Mouse (Mus musculus): ENCODE results near the gene Ell2. TPM values are rescaled to one million over a fixed set of nuclear protein-coding genes. Genes with fewer than 3 reads are reported as not detected.
"Not testable (repeated sequence)": the region's sequence is repeated elsewhere in the genome, so short reads cannot be mapped to it uniquely, and the experiment has no call there.

Gene Ell2
- polyA plus RNA-seq, 1 experiment: 21.2 TPM

DNA sequence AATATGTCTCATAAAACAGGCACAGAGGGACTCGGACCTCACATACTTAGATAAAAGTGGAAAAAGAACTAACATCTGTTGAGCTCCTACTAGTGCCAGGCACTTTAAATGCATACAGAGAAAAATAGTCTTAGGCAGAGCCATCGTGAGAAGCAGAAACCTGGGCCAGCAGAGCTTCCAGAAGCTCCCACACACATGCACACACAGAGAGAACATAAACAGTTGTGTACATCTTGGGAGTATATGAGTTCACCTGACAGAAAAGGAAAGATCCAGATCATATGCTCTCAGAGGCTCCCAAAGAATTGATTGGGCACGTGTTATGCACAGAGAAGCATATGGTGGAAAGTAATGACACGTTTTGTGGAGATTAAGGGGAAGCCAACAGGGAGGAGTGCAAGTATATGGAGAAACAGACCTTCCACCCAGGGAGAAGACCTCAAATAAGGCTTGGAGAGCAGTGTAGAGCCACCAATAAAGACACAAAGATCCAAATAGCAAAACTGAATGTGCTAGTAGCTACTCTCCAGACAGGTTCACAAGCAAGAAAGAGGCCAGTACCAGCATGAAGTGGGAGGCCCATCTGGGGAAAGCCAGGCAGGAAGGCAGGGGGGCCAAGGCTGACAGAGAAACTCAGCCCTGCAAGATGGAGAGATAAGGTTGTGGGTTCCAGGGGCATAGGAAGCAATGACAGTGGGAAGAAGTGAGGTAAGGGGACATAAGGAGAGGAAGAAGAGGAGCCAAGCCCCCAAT lies 2.6 kb downstream of the Ell2 start:
- Histone ChIP-seq H3K4me1 (ENCODE audit: control insufficient read depth, insufficient read depth, low read length) (peaks cover 10% of the 10 kb centered on the region), H3K4me3 (ENCODE audit: insufficient read depth, low read length) (peak overlapping the region; percentile 62; the same call in 1 of the 2 replicates), H3K27ac (ENCODE audit: insufficient read depth, low read length) (peak overlapping the region; percentile 81)
- TF ChIP-seq POLR2A (IDR thresholded peaks at IDR 0.05; ENCODE audit: extremely low read depth, insufficient read depth, low read length) (no peak), CTCF (IDR thresholded peaks at IDR 0.05; ENCODE audit: extremely low read depth, insufficient read depth, low read length) (no peak)

- H3K4me1 ChIP-seq (ENCODE audit: control insufficient read depth, insufficient read depth, low read length): peaks cover 10% of the 10 kb centered on the region
- no peak overlapping the region for H3K27ac ChIP-seq (ENCODE audit: insufficient read depth, low read length)
- TF ChIP-seq CTCF (IDR thresholded peaks at IDR 0.05; ENCODE audit: extremely low read depth, insufficient read depth, low read length): no peak
- no peak for TF ChIP-seq POLR2A (IDR thresholded peaks at IDR 0.05; ENCODE audit: extremely low read depth, insufficient read depth, low read length)
- peak overlapping the region; percentile 28; the same call in 1 of the 2 replicates for H3K4me3 ChIP-seq (ENCODE audit: insufficient read depth, low read length)
Measured at GRCm38 (mm10) chr13:75710152-75710551, 3.6 kb downstream of the Ell2 start.

- H3K27ac ChIP-seq (ENCODE audit: insufficient read depth, low read length); H3K4me3 ChIP-seq (ENCODE audit: insufficient read depth, low read length): not testable (repeated sequence)
- peaks cover 10% of the 10 kb centered on the region for H3K4me1 ChIP-seq (ENCODE audit: control insufficient read depth, insufficient read depth, low read length)
Measured at GRCm38 (mm10) chr13:75711517-75711916, 5.0 kb downstream of the Ell2 start.

- not testable (repeated sequence) for H3K27ac ChIP-seq (ENCODE audit: insufficient read depth, low read length); H3K4me3 ChIP-seq (ENCODE audit: insufficient read depth, low read length)
- H3K4me1 ChIP-seq (ENCODE audit: control insufficient read depth, insufficient read depth, low read length): peaks cover 10% of the 10 kb centered on the region
Measured at GRCm38 (mm10) chr13:75712544-75712943, 6.0 kb downstream of the Ell2 start.

DNA sequence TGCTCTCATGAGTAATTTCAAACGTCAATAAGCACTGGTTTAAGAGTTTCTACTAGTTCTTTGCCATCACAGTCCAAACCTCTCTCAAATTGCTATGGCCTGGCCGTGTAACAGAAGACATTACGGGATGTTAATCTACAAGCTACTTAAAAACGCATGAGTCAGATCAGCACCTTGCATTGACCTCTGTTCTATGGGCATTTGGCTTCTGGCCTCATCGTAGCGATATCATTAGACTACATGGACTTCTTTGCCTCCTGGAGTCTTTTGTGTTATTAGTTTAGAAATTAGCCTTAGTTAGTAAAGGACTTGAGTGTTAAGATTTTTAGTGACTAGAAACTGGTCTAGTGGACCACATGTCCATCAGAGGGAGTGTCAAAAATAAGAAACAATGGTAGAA lies 7.8 kb downstream of the Ell2 start:
- TF ChIP-seq POLR2A (IDR thresholded peaks at IDR 0.05; ENCODE audit: extremely low read depth, insufficient read depth, low read length) (no peak), CTCF (IDR thresholded peaks at IDR 0.05; ENCODE audit: extremely low read depth, insufficient read depth, low read length) (no peak)
- Histone ChIP-seq H3K4me3 (ENCODE audit: insufficient read depth, low read length) (no peak overlapping the region), H3K27ac (ENCODE audit: insufficient read depth, low read length) (no peak overlapping the region), H3K4me1 (ENCODE audit: control insufficient read depth, insufficient read depth, low read length) (peaks cover 7% of the 10 kb centered on the region)

DNA sequence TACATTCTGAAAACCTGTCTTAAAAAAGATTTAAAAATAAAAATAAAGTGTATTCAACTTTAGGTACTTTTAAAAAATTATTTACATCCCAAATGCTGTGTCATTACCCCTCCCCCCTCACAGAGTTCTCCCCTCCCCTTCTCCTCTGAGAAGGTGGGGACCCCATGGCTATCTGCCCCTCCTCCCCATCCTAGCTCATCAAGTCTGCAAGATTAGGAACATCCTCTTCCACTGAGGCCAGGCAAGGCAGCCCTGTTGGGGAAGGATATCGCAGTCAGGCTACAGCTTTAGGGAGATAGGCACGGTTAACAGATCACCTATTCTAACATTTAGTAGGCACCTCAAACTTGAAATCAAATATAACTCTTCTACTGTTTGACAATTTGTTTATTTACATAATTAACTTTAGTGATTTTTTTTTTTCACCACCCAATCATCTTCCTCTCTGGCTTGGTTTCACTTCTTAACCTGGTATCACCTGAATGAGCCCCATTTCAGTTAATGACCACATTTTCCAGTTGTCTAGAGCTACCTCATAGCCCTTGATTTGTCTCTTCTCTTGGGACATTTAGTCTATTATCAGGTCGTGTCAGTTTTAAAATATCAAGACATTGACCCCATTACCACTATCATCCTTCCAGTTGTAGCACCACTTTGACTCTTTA lies 11.2 kb downstream of the Ell2 start:
- no peak overlapping the region for H3K27ac ChIP-seq (ENCODE audit: insufficient read depth, low read length)
- H3K4me1 ChIP-seq (ENCODE audit: control insufficient read depth, insufficient read depth, low read length): peaks cover 3% of the 10 kb centered on the region; the same call in 1 of the 2 replicates
- H3K4me3 ChIP-seq (ENCODE audit: insufficient read depth, low read length): no peak overlapping the region
- TF ChIP-seq CTCF (IDR thresholded peaks at IDR 0.05; ENCODE audit: extremely low read depth, insufficient read depth, low read length): no peak

DNA sequence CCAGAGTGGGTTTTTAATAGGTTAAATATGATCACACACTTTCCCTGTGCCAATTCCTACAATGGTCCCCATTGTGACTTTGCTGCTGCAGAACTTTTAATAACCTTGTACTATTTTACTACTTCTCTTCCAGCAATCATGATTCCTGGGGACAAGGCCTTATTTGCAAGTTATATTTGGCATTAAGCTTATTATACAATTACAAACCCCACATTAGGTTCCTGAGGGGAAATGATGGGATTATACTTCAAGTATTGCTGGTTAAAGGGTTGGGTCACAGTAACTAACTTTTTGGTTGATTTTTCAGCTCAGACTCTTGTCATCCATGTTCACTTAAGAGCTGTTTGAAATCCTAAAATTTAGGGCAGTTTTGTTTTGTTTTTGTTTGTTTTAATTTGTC lies 11.8 kb downstream of the Ell2 start:
- Histone ChIP-seq H3K4me1 (ENCODE audit: control insufficient read depth, insufficient read depth, low read length) (peaks cover 3% of the 10 kb centered on the region; the same call in 1 of the 2 replicates), H3K27ac (ENCODE audit: insufficient read depth, low read length) (no peak overlapping the region), H3K4me3 (ENCODE audit: insufficient read depth, low read length) (no peak overlapping the region)
- TF ChIP-seq POLR2A (IDR thresholded peaks at IDR 0.05; ENCODE audit: extremely low read depth, insufficient read depth, low read length) (no peak), CTCF (IDR thresholded peaks at IDR 0.05; ENCODE audit: extremely low read depth, insufficient read depth, low read length) (no peak)

DNA sequence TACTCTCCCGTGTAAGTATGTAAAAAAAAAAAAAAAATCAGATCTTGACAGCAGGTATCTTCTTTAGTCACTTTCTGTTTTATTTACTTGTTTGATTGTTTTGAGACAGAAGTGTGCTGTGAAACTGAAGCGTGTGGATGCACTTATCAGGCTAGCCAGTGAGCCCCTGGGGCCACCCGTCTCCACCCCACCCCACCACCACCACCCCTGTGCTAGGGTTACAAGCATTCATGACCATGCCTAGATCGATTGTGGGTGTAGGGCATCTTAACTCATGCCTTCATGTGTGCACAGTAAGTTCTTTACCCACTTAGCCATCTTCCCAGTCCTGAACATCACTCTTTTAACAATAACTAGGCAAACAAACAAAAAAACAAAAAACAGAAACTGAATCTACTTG lies 13.1 kb downstream of the Ell2 start:
- no peak overlapping the region for H3K27ac ChIP-seq (ENCODE audit: insufficient read depth, low read length)
- TF ChIP-seq POLR2A (IDR thresholded peaks at IDR 0.05; ENCODE audit: extremely low read depth, insufficient read depth, low read length) (no peak), CTCF (IDR thresholded peaks at IDR 0.05; ENCODE audit: extremely low read depth, insufficient read depth, low read length) (no peak)

DNA sequence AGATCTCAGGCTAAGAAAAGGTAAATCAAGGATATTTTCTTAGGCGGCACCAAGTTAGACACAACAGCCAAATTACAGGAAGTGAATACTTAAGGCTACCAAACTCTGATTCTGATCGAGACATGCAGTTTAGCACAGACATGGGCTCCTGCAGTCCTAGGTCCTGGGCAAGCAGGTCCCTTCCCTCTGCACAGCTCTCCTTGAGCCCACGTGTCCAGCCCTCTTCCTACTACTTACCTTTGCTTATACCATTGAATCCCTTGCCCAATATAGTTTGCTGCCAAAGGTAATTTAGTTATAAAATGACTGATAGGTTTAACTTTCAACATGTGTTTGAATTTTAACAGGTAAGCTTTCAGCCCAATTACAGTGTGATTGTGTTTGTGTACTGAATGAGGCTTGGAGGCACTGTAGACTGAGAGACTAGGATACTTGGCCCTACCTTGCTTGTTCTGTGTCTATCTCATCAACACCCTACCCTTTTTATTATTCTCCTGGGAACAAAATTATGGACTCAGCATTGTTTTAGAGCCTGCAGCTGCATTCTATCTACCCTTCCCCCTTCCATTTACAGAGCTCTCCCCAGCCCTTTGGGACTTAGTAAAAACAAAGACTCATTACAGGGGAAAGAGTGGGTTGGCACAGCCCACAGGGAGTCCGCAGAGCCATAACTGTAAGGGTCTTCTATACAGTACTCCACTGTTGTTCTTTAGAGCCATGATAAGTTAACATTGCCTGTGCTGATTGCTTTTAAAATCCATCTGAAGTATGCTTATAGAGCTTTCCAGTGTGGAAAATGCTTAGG lies 20.2 kb downstream of the Ell2 start:
- Histone ChIP-seq H3K4me3 (ENCODE audit: insufficient read depth, low read length) (no peak overlapping the region), H3K4me1 (ENCODE audit: control insufficient read depth, insufficient read depth, low read length) (no peaks in the 10 kb centered on the region), H3K27ac (ENCODE audit: insufficient read depth, low read length) (no peak overlapping the region)
- TF ChIP-seq CTCF (IDR thresholded peaks at IDR 0.05; ENCODE audit: extremely low read depth, insufficient read depth, low read length): no peak
- TF ChIP-seq POLR2A (IDR thresholded peaks at IDR 0.05; ENCODE audit: extremely low read depth, insufficient read depth, low read length): no peak

More for the DNA sequence above, 13.1 kb downstream of the Ell2 start:
- Histone ChIP-seq H3K4me3 (ENCODE audit: insufficient read depth, low read length) (no peak overlapping the region), H3K4me1 (ENCODE audit: control insufficient read depth, insufficient read depth, low read length) (no peaks in the 10 kb centered on the region; the same call in 1 of the 2 replicates)

- Histone ChIP-seq H3K4me3 (ENCODE audit: insufficient read depth, low read length) (no peak overlapping the region), H3K4me1 (ENCODE audit: control insufficient read depth, insufficient read depth, low read length) (no peaks in the 10 kb centered on the region), H3K27ac (ENCODE audit: insufficient read depth, low read length) (no peak overlapping the region)
- no peak for TF ChIP-seq CTCF (IDR thresholded peaks at IDR 0.05; ENCODE audit: extremely low read depth, insufficient read depth, low read length)
- TF ChIP-seq POLR2A (IDR thresholded peaks at IDR 0.05; ENCODE audit: extremely low read depth, insufficient read depth, low read length): no peak
Measured at GRCm38 (mm10) chr13:75727932-75728331, 21.4 kb downstream of the Ell2 start.
